Mouse (Mus musculus) gastrocnemius, adult 2 months (tissue): Measurements from ENCODE around the gene Dok7. TPM values are rescaled to one million over a fixed set of nuclear protein-coding genes. Genes with fewer than 3 reads are reported as not detected.

Source experiments
- DNase-seq: peaks from one replicate; pipeline ENCODE4 v3.0.0; 2022
- H3K27ac ChIP-seq: fragments of 200-600 bp; 2 replicates; pipeline ENCODE4 v1.8.1; 2022; ENCODE audit warnings: mild to moderate bottlenecking
- H3K4me3 ChIP-seq: fragments of 200-600 bp; 2 replicates; pipeline ENCODE4 v1.8.1; 2022; ENCODE audit warnings: mild to moderate bottlenecking, moderate library complexity
- CTCF ChIP-seq: fragments of 200-600 bp; IDR thresholded peaks from 2 replicates; pipeline ENCODE4 v1.8.1; 2022; ENCODE audit warnings: antibody characterized with exemption, mild to moderate bottlenecking, moderate library complexity
- intact Hi-C: fragments of 180-260 bp; cut with DNase I; formaldehyde crosslinking; loops from one replicate; pipeline ENCODE4 v1.15.1; 2025
- total RNA-seq, 2 experiments: library from RNA; stranded (reverse); gene quantifications; 2 replicates each; pipeline ENCODE4 v1.2.3; 2021

Dok7 gene
- total RNA-seq, 2 experiments from 2014 or later = 21.8 to 31.9 TPM

DNA sequence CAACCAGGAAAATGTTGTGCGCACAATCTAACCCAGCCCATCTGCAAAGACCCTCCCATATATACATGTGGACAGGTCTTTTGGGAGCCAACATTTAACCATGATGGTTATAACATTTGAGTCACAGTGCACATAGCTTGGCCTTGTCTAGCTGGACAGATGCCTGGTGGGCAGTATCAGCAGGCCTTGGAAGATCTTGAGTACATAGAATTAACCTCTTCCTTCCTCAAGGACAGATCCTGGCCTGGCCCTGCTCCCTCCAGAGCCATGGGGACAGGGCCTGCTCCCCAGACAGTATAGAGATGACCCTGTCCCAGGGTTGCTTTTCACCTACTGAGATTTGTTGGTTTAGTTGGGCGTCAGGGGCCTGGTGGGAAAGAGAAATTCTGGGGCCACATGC lies 13.3 kb downstream of the Dok7 start:
- no peak for DNase-seq
- no peak for TF ChIP-seq CTCF
- peak overlapping the region; percentile 95 for H3K27ac ChIP-seq
- intact Hi-C loops = no loop called here
- H3K4me3 ChIP-seq = no peak overlapping the region

GRCm38 (mm10) chr5:35070314-35070713 lies 13.7 kb downstream of the Dok7 start:
- intact Hi-C loops = no loop called here
- DNase-seq = no peak
- no peak for TF ChIP-seq CTCF
- peak overlapping the region; percentile 95 for H3K27ac ChIP-seq
- H3K4me3 ChIP-seq = no peak overlapping the region

GRCm38 (mm10) chr5:35070953-35071352 lies 14.4 kb downstream of the Dok7 start:
- no peak overlapping the region for H3K4me3 ChIP-seq
- TF ChIP-seq CTCF = no peak
- peak overlapping the region; percentile 95 for H3K27ac ChIP-seq
- no peak for DNase-seq
- intact Hi-C loops = no loop called here

DNA sequence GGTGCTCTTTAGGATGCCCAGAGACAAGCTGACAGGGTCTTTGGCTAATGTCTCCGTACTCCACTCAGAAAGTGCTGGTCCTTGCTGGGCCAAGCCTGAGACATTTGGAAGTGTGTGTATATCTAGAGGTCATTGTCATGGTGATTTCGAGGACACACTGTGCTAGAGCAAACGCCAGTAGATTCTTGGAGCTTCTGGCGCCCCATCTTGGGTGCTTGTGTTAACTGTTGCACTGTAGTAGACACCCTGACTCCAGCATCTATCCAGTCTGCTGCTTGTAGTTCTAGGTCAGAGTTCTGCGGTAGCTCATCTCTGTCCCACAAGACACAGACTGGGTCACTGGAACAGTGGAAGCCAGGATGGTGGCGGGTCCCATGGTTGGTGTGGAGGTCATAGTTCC lies 15.3 kb downstream of the Dok7 start:
- intact Hi-C loops = no loop called here
- Histone ChIP-seq H3K4me3 (no peak overlapping the region), H3K27ac (peak overlapping the region; percentile 95)
- no peak for TF ChIP-seq CTCF
- no peak for DNase-seq

- Histone ChIP-seq H3K27ac (peak overlapping the region; percentile 95), H3K4me3 (peak overlapping the region; percentile 21; the same call in 1 of the 2 replicates)
- DNase-seq = peak; percentile 69
- TF ChIP-seq CTCF = no peak
- intact Hi-C loops = no loop called here
Measured at GRCm38 (mm10) chr5:35073235-35073634, 16.7 kb downstream of the Dok7 start.

- Histone ChIP-seq H3K27ac (peak overlapping the region; percentile 95), H3K4me3 (peak overlapping the region; percentile 29; the same call in 1 of the 2 replicates)
- peak; percentile 93 for DNase-seq
- intact Hi-C loops = loop anchor here (1.0 kb wide), 1 partner anchor 19 kb away; no protein-coding TSS in a partner anchor
- TF ChIP-seq CTCF = no peak
Measured at GRCm38 (mm10) chr5:35073992-35074391, 17.4 kb downstream of the Dok7 start.

- intact Hi-C loops = no loop called here
- Histone ChIP-seq H3K27ac (no peak overlapping the region), H3K4me3 (no peak overlapping the region)
- no peak for TF ChIP-seq CTCF
- DNase-seq = no peak
Measured at GRCm38 (mm10) chr5:35076369-35076768, 19.8 kb downstream of the Dok7 start.

DNA sequence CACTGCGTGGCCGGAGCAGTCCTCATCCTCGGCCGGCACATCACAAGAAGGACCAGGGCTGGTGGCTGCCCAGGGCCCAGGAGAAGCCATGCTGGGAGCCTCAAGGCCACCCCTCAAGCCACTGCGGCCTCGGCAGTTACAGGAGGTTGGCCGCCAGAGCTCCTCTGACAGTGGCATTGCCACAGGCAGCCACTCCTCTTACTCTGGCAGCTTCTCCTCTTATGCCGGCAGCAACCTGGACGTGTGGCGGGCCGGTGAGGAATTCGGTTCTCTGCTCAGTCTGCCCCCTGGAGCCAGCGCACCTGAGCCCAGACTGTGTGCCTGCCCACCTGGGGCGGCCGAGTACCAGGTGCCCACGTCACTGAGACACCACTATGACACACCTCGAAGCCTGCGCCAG lies 22.5 kb downstream of the Dok7 start:
- TF ChIP-seq CTCF = no peak

DNA sequence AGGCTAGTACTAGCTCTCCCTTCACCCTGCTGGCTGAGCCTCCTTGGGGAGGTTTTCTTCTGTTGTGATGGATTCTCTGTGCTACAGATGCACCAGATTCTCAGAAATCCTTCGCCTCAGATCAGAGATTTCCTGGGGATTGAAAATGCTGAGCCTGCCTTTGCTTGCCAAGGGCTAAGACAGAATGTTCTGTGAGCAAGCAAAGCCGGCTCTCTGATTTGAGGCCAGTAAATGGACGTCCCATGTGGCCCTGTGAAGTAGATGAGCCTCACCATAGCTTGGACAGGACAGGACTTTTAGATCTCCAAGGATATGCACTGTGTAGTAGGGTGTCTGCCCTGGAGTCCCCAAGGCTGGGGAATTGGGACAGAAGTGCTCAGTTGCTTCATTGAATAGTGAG lies 28.3 kb downstream of the Dok7 start:
- no peak for TF ChIP-seq CTCF
- DNase-seq = no peak
- intact Hi-C loops = no loop called here

More for the DNA sequence above, 22.5 kb downstream of the Dok7 start:
- intact Hi-C loops = no loop called here
- Histone ChIP-seq H3K4me3 (no peak overlapping the region), H3K27ac (no peak overlapping the region)
- no peak for DNase-seq

GRCm38 (mm10) chr5:35088785-35089613 lies 32.4 kb downstream of the Dok7 start:
- intact Hi-C loops = loop anchor here (2.0 kb wide), 1 partner anchor 38 kb away; no protein-coding TSS in a partner anchor
- H3K27ac ChIP-seq = no peak overlapping the region

More for the DNA sequence above, 28.3 kb downstream of the Dok7 start:
- H3K27ac ChIP-seq = no peak overlapping the region
- no peak overlapping the region for H3K4me3 ChIP-seq

GRCm38 (mm10) chr5:35089614-35089963 lies 33.0 kb downstream of the Dok7 start:
- intact Hi-C loops = loop anchor here (2.0 kb wide), 1 partner anchor 39 kb away; no protein-coding TSS in a partner anchor

More at GRCm38 (mm10) chr5:35088785-35089613, 32.4 kb downstream of the Dok7 start:
- TF ChIP-seq CTCF = peak; percentile 81
- no peak overlapping the region for H3K4me3 ChIP-seq
- DNase-seq = peak; percentile 87

DNA sequence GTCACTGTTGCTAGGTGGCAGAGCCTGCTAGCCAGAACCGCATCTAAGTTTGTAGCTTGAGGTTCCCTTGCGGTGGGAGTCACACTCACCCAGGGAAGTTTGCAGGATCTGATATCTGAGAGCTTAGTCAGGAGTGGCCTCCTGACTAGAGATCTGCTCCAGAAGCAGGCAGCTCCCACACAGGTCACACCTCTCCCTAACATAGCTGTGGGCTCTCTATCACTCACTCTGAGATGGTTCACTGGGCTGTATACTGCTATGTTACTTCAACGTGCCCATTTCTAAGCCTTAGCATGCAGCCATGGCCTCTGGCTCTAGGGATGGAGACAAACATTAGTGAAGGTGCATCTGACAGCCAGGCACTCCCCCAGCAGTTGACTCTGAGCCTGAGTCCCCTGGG lies 35.1 kb downstream of the Dok7 start:
- no peak for TF ChIP-seq CTCF
- intact Hi-C loops = no loop called here
- H3K27ac ChIP-seq = no peak overlapping the region
- no peak overlapping the region for H3K4me3 ChIP-seq
- no peak for DNase-seq

More at GRCm38 (mm10) chr5:35089614-35089963, 33.0 kb downstream of the Dok7 start:
- no peak overlapping the region for H3K4me3 ChIP-seq
- H3K27ac ChIP-seq = no peak overlapping the region
- no peak for TF ChIP-seq CTCF
- no peak for DNase-seq

- Histone ChIP-seq H3K27ac (no peak overlapping the region), H3K4me3 (no peak overlapping the region)
- no peak for DNase-seq
- intact Hi-C loops = no loop called here
- no peak for TF ChIP-seq CTCF
Measured at GRCm38 (mm10) chr5:35103086-35103485, 46.5 kb downstream of the Dok7 start.
